Comparison of ENCODE assay signal across 8 mouse cellular contexts in the genomic region with DNA sequence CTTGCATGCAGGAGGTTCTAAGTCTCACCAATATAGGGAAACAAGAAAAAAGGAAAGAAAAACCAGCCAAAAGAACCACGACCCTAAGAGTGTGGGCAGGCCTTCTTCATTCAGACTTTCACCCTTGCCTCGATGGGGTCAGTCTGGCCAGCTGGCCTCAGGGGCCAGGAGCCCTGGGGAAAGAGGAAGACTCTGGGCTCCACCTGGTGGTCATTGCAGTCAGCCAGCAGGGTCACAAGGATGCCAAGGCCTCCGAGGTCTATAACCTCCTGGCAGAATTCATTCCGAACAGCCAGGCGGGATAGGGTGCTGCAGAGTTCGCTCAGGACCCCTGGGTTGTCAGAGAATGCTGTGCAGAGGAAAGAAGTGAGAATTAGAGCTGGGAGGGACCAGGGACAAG. TPM values are rescaled to one million over a fixed set of nuclear protein-coding genes. Genes with fewer than 3 reads are reported as not detected.
DNase-seq lines count a peak whose midpoint lies in the region; ATAC-seq and TF ChIP-seq lines count a peak whose summit lies in the region.

No protein-coding gene starts in this region.

- H3K27me3 ChIP-seq in heart, embryonic 13.5 days (replicated peaks), result no peaks in the 10 kb centered on the region
- no peaks in the 10 kb centered on the region for H3K27me3 ChIP-seq in thymus, adult 2 months (ENCODE audit: control insufficient read depth, insufficient read depth, low read length)
- no peaks in the 10 kb centered on the region for H3K27me3 ChIP-seq in forebrain, embryonic 12.5 days

- H3K4me3 ChIP-seq in heart, embryonic 13.5 days, result no peak overlapping the region
- no peak overlapping the region for H3K4me3 ChIP-seq in thymus, adult 2 months (ENCODE audit: control insufficient read depth, insufficient read depth, low read length)
- H3K4me3 ChIP-seq in forebrain, embryonic 12.5 days (replicated peaks), result no peak overlapping the region

- no peaks in the 10 kb centered on the region for H3K9me3 ChIP-seq in heart, embryonic 13.5 days
- no peaks in the 10 kb centered on the region for H3K9me3 ChIP-seq in forebrain, embryonic 12.5 days

- peaks cover 63% of the 10 kb centered on the region for H3K36me3 ChIP-seq in heart, embryonic 13.5 days
- no peaks in the 10 kb centered on the region for H3K36me3 ChIP-seq in thymus, adult 2 months (ENCODE audit: control insufficient read depth, insufficient read depth, low read length)
- H3K36me3 ChIP-seq in forebrain, embryonic 12.5 days (replicated peaks), result peaks cover 36% of the 10 kb centered on the region

- no peak for DNase-seq in heart, adult 9 months (ENCODE audit: low spot score in 2 of 2)
- DNase-seq in thymus, adult 2 months, result no peak
- no peak for DNase-seq in thymus, postnatal 0 days (ENCODE audit: low spot score)
- DNase-seq in embryo, embryonic 9.5 days (ENCODE audit: extremely low spot score), result peak; percentile 38
- peak; percentile 80 to 87 for DNase-seq in kidney, postnatal 25 days
- DNase-seq in testis, postnatal 10 days (ENCODE audit: low spot score), result peak; percentile 76

- H3K4me1 ChIP-seq in heart, embryonic 13.5 days, result peaks cover 15% of the 10 kb centered on the region
- no peaks in the 10 kb centered on the region for H3K4me1 ChIP-seq in thymus, adult 2 months (replicated peaks; ENCODE audit: control insufficient read depth, insufficient read depth, low read length)
- no peaks in the 10 kb centered on the region for H3K4me1 ChIP-seq in forebrain, embryonic 12.5 days

- H3K9ac ChIP-seq in heart, embryonic 13.5 days, result no peak overlapping the region
- no peak overlapping the region for H3K9ac ChIP-seq in forebrain, embryonic 12.5 days

- 0 out of 2 replicates have a peak, but pooled peaks have one; percentile 21 for ATAC-seq in heart, embryonic 13.5 days (ENCODE audit: extremely low read depth, insufficient number of reproducible peaks, low FRiP score, low TSS enrichment)
- no peak for ATAC-seq in forebrain, embryonic 12.5 days (ENCODE audit: low FRiP score)

- H3K27ac ChIP-seq in heart, embryonic 13.5 days (replicated peaks), result no peak overlapping the region
- H3K27ac ChIP-seq in thymus, adult 2 months (ENCODE audit: control insufficient read depth, insufficient read depth, low read length), result no peak overlapping the region
- H3K27ac ChIP-seq in forebrain, embryonic 12.5 days, result no peak overlapping the region

- TF ChIP-seq POLR2A in thymus, adult 2 months (IDR thresholded peaks at IDR 0.05; ENCODE audit: control insufficient read depth, extremely low read depth, insufficient read depth, low read length, poor library complexity), result no peak

- peak; percentile 45; the same call in 1 of the 2 replicates for TF ChIP-seq CTCF in thymus, adult 2 months (IDR thresholded peaks at IDR 0.05; ENCODE audit: borderline replicate concordance, control insufficient read depth, extremely low read depth, insufficient read depth, low read length, poor library complexity)

- 41% methylated on average over 6 of the region's 6 CpGs for WGBS in heart, embryonic 13.5 days
- WGBS in thymus, adult 2 months, result 76% methylated on average over 6 of the region's 6 CpGs
- WGBS in forebrain, embryonic 12.5 days, result 50% methylated on average over 6 of the region's 6 CpGs

- H3K4me2 ChIP-seq in heart, embryonic 13.5 days, result no peak overlapping the region
- H3K4me2 ChIP-seq in forebrain, embryonic 12.5 days, result no peak overlapping the region

RNA-seq across cellular contexts. Expression of gene Sugp2, which starts 10.7 kb away (rescaled TPM):
- 23.2 and 24.3 TPM in 2 replicates for polyA plus RNA-seq in heart, embryonic 13.5 days (2015; fragmentation: Nextera tagmentation; extraction: Ambion mirVana)
- 98.2 and 103 TPM in 2 replicates for polyA plus RNA-seq in thymus, adult 2 months (2012; rRNA removed)
- polyA plus RNA-seq in thymus, postnatal 0 days (2015; fragmentation: Nextera tagmentation; extraction: Ambion mirVana), result 29.6 and 34.5 TPM in 2 replicates
- 82.9 and 92.5 TPM in 2 replicates for polyA plus RNA-seq in forebrain, embryonic 12.5 days (2016; fragmentation: Nextera tagmentation; extraction: Ambion mirVana)

RNA-seq across cellular contexts. Expression of gene Armc6, which starts 10.9 kb away (rescaled TPM):
- polyA plus RNA-seq in heart, embryonic 13.5 days (2015; fragmentation: Nextera tagmentation; extraction: Ambion mirVana), result 20.6 and 20.7 TPM in 2 replicates
- polyA plus RNA-seq in thymus, adult 2 months (2012; rRNA removed), result 24.3 and 25.4 TPM in 2 replicates
- polyA plus RNA-seq in thymus, postnatal 0 days (2015; fragmentation: Nextera tagmentation; extraction: Ambion mirVana), result 17.9 and 18.4 TPM in 2 replicates
- 35.8 and 38.0 TPM in 2 replicates for polyA plus RNA-seq in forebrain, embryonic 12.5 days (2016; fragmentation: Nextera tagmentation; extraction: Ambion mirVana)

RNA-seq across cellular contexts. Expression of gene Slc25a42, which starts 11.2 kb away (rescaled TPM):
- 8.0 and 8.3 TPM in 2 replicates for polyA plus RNA-seq in heart, embryonic 13.5 days (2015; fragmentation: Nextera tagmentation; extraction: Ambion mirVana)
- polyA plus RNA-seq in thymus, adult 2 months (2012; rRNA removed), result 59.1 and 66.6 TPM in 2 replicates
- polyA plus RNA-seq in thymus, postnatal 0 days (2015; fragmentation: Nextera tagmentation; extraction: Ambion mirVana), result 6.2 and 9.0 TPM in 2 replicates
- polyA plus RNA-seq in forebrain, embryonic 12.5 days (2016; fragmentation: Nextera tagmentation; extraction: Ambion mirVana), result 3.4 and 3.6 TPM in 2 replicates

RNA-seq across cellular contexts. Expression of gene Tmem161a, which starts 51.2 kb away (rescaled TPM):
- polyA plus RNA-seq in heart, embryonic 13.5 days (2015; fragmentation: Nextera tagmentation; extraction: Ambion mirVana), result 91.8 and 104 TPM in 2 replicates
- polyA plus RNA-seq in thymus, adult 2 months (2012; rRNA removed), result 144 and 156 TPM in 2 replicates
- 41.5 and 44.1 TPM in 2 replicates for polyA plus RNA-seq in thymus, postnatal 0 days (2015; fragmentation: Nextera tagmentation; extraction: Ambion mirVana)
- polyA plus RNA-seq in forebrain, embryonic 12.5 days (2016; fragmentation: Nextera tagmentation; extraction: Ambion mirVana), result 48.7 and 53.8 TPM in 2 replicates

RNA-seq across cellular contexts. Expression of gene Homer3, which starts 59.3 kb away (rescaled TPM):
- 34.1 and 37.2 TPM in 2 replicates for polyA plus RNA-seq in heart, embryonic 13.5 days (2015; fragmentation: Nextera tagmentation; extraction: Ambion mirVana)
- polyA plus RNA-seq in thymus, adult 2 months (2012; rRNA removed), result 60.6 and 67.6 TPM in 2 replicates
- 25.7 and 26.9 TPM in 2 replicates for polyA plus RNA-seq in thymus, postnatal 0 days (2015; fragmentation: Nextera tagmentation; extraction: Ambion mirVana)
- polyA plus RNA-seq in forebrain, embryonic 12.5 days (2016; fragmentation: Nextera tagmentation; extraction: Ambion mirVana), result 90.7 and 94.5 TPM in 2 replicates

Comparison
In these comparisons a context has a peak if more than half of its experiments do, and no peak if none do; other contexts are left out.
1. DNase-seq: peak in embryo, embryonic 9.5 days (single experiment), kidney, postnatal 25 days (2 of 2) and testis, postnatal 10 days (single experiment); none in heart, adult 9 months (0 of 2), thymus, adult 2 months (single experiment) and thymus, postnatal 0 days (single experiment).